Mouse (Mus musculus) erythroblast, embryonic 14.5 days (primary cell): ENCODE measurements around the gene Tarsl2. TPM values are rescaled to one million over a fixed set of nuclear protein-coding genes. Genes with fewer than 3 reads are reported as not detected.

Experiments
- H3K27me3 ChIP-seq: 2 replicates; pipeline ENCODE4 v1.6.1; 2012; ENCODE audit warnings: inconsistent platforms; ENCODE audit not compliant: control insufficient read depth
- H3K36me3 ChIP-seq: 2 replicates; pipeline ENCODE4 v1.6.1; 2012; ENCODE audit warnings: mild to moderate bottlenecking, inconsistent platforms; ENCODE audit not compliant: control insufficient read depth
- H3K4me1 ChIP-seq: 2 replicates; pipeline ENCODE4 v1.6.1; 2012; ENCODE audit warnings: inconsistent platforms; ENCODE audit not compliant: control insufficient read depth
- H3K4me3 ChIP-seq: replicated peaks from 2 replicates; pipeline ENCODE3; 2012; ENCODE audit warnings: moderate library complexity, mild to moderate bottlenecking, inconsistent platforms
- H3K9me3 ChIP-seq: 2 replicates; pipeline ENCODE4 v1.6.1; 2012; ENCODE audit warnings: low read length, inconsistent platforms, mixed read lengths; ENCODE audit not compliant: control insufficient read depth
- GATA1 ChIP-seq: IDR thresholded peaks from 2 replicates; pipeline ENCODE4 v1.6.1; 2012; ENCODE audit warnings: low read length, inconsistent platforms, mixed read lengths
- TAL1 ChIP-seq: IDR thresholded peaks from 3 replicates; pipeline ENCODE4 v1.6.1; 2012; ENCODE audit warnings: low read length, inconsistent platforms, mixed read lengths
- polyA plus RNA-seq: library from polyadenylated mRNA; stranded (reverse); fragments of >175 nt; gene quantifications from 2 replicates; pipeline ENCODE4 v1.2.3, GENCODE M21; 2012

Gene Tarsl2
- polyA plus RNA-seq, 1 experiment: 1.5 TPM

DNA sequence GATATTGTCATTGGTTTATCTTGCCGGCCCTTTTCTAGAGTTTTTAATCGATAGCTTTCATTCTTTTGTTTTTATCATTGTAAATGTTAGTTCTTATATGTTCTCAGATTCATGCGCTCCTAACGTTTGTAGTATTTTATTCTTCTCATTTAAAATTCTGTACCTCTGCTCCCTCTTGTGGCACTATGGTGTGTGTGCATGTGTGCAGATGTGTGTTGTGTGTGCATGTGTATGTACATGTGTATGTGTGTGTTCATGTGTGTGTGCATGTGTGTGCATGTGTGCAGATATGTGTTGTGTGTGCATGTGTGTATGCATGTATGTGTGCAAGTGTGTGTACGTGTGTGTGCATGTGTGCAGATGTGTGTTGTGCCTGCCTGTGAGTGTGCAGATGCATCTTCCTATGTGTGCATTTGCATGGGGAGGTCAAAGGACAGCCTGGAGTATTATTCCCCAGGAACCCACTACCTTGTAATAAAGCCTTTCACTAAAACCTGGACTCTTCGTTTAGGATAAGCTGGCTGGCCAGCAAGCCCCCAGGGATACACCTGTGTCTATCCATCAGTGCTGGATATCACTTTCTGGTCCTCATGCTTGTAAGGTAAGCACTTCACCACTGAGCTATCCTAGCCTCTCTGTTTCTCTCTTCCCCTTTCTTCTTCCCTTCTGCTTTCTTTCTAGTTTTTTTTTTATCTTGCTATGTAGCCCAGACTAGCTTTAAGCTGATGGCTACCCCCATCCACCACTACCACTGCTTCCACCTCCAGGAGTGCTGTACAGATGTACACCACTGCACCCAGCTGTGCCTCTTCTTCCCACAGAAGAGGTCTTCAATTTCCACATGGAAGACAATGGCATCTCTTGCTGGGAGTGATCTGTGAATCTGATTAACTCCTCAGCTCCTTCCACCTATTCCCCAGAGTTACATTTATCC is 2.1 kb upstream of the Tarsl2 start:
- H3K9me3 ChIP-seq: no peaks in the 10 kb centered on the region
- H3K36me3 ChIP-seq: peaks cover 17% of the 10 kb centered on the region
- H3K4me1 ChIP-seq: peaks cover 86% of the 10 kb centered on the region
- H3K4me3 ChIP-seq: no peak overlapping the region
- TF ChIP-seq GATA1: no peak
- no peak for TF ChIP-seq TAL1
- no peaks in the 10 kb centered on the region for H3K27me3 ChIP-seq

GRCm38 (mm10) chr7:65643861-65644421 is 757 bp upstream of the Tarsl2 start:
- Histone ChIP-seq H3K4me1 (peaks cover 78% of the 10 kb centered on the region), H3K36me3 (peaks cover 30% of the 10 kb centered on the region), H3K4me3 (peak overlapping the region; percentile 86), H3K27me3 (no peaks in the 10 kb centered on the region), H3K9me3 (no peaks in the 10 kb centered on the region)
- TF ChIP-seq GATA1 (no peak), TAL1 (no peak)

GRCm38 (mm10) chr7:65645996-65646395 is 1.3 kb downstream of the Tarsl2 start:
- H3K27me3 ChIP-seq: no peaks in the 10 kb centered on the region
- no peaks in the 10 kb centered on the region for H3K9me3 ChIP-seq
- peaks cover 60% of the 10 kb centered on the region for H3K4me1 ChIP-seq
- H3K36me3 ChIP-seq: peaks cover 51% of the 10 kb centered on the region
- peak overlapping the region; percentile 86 for H3K4me3 ChIP-seq
- no peak for TF ChIP-seq TAL1

- TF ChIP-seq TAL1 (no peak), GATA1 (no peak)
- H3K9me3 ChIP-seq: no peaks in the 10 kb centered on the region
- H3K4me1 ChIP-seq: peaks cover 22% of the 10 kb centered on the region
- peaks cover 93% of the 10 kb centered on the region for H3K36me3 ChIP-seq
- H3K4me3 ChIP-seq: no peak overlapping the region
- H3K27me3 ChIP-seq: no peaks in the 10 kb centered on the region
These were observed 6.0 kb downstream of the Tarsl2 start for GRCm38 (mm10) chr7:65650662-65651061.

- Histone ChIP-seq H3K36me3 (peaks cover 92% of the 10 kb centered on the region), H3K27me3 (no peaks in the 10 kb centered on the region), H3K4me3 (no peak overlapping the region), H3K4me1 (peaks cover 21% of the 10 kb centered on the region), H3K9me3 (no peaks in the 10 kb centered on the region)
- no peak for TF ChIP-seq TAL1
- TF ChIP-seq GATA1: no peak
These were observed 12.9 kb downstream of the Tarsl2 start for GRCm38 (mm10) chr7:65657490-65658120.

DNA sequence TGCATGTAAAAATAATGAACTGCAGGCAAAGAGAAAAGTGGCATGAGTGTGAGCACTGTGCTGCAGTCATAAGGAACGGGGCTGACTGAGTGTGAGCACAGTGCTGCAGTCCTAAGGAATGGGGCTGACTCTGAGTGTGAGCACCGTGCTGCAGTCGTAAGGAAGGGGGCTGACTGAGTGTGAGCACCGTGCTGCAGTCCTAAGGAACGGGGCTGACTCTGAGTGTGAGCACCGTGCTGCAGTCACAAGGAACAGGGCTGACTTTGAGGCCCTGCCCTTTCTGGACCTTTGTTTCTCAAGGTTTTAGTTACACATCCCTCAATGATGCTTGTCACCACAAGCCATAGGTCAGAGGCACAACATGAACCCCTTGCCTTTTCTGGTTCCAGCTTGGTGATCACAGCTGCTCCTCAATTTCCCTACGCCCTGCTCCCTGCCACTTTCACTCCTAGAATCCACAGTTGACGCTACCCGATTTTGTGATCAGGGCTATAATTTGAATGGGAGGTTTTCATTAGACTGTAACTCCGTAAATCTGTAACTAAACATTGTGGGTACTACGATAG is 18.6 kb downstream of the Tarsl2 start:
- Histone ChIP-seq H3K4me1 (peaks cover 3% of the 10 kb centered on the region; the same call in 1 of the 2 replicates), H3K36me3 (peaks cover 93% of the 10 kb centered on the region), H3K9me3 (no peaks in the 10 kb centered on the region), H3K27me3 (no peaks in the 10 kb centered on the region), H3K4me3 (no peak overlapping the region)
- TF ChIP-seq TAL1: no peak
- TF ChIP-seq GATA1: no peak

DNA sequence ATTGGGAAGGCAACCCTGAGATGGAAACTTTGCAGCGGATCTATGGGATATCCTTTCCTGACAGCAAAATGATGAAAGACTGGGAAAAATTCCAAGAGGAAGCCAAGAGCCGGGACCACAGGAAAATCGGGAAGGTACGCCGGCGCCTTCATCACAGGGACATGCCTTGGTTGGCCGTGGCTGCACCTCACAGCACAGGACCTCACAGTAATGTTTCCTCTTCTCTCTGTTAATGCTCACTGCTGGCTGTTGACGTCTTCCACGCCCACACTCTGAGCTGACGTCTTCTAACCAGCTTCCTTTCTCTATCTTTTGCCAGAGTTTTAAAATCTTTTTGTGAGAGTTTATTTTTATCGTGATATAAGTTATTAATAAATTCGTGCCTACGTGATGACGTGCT is 19.2 kb downstream of the Tarsl2 start:
- Histone ChIP-seq H3K4me1 (peaks cover 1% of the 10 kb centered on the region; the same call in 1 of the 2 replicates), H3K27me3 (no peaks in the 10 kb centered on the region), H3K9me3 (no peaks in the 10 kb centered on the region), H3K4me3 (no peak overlapping the region), H3K36me3 (peaks cover 93% of the 10 kb centered on the region)
- TF ChIP-seq TAL1 (no peak), GATA1 (no peak)

GRCm38 (mm10) chr7:65667491-65667890 is 22.8 kb downstream of the Tarsl2 start:
- no peaks in the 10 kb centered on the region for H3K27me3 ChIP-seq
- TF ChIP-seq TAL1: no peak
- no peak for TF ChIP-seq GATA1
- H3K4me1 ChIP-seq: no peaks in the 10 kb centered on the region
- H3K9me3 ChIP-seq: no peaks in the 10 kb centered on the region
- no peak overlapping the region for H3K4me3 ChIP-seq
- peaks cover 93% of the 10 kb centered on the region for H3K36me3 ChIP-seq

DNA sequence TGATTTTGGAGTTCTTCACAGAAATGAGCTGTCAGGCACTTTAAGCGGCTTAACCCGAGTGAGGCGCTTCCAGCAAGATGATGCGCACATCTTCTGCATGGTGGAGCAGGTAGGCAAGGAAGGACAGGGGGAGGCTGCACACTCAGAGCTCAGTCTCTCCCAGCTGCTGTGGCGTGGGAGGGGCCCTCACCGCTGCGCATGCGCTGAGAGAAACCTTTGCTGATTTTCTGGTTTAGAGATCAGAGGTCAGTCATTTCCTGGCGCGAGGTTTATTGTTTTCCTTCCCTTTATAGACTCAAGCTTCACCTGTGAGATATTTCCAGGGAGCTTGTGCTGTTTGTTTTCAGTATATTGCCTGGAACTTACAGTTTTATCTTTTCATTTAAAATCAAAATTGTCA is 33.4 kb downstream of the Tarsl2 start:
- no peaks in the 10 kb centered on the region for H3K9me3 ChIP-seq
- peaks cover 84% of the 10 kb centered on the region for H3K36me3 ChIP-seq
- H3K4me3 ChIP-seq: no peak overlapping the region
- TF ChIP-seq TAL1: no peak
- TF ChIP-seq GATA1: no peak
- no peaks in the 10 kb centered on the region for H3K27me3 ChIP-seq
- peaks cover 2% of the 10 kb centered on the region for H3K4me1 ChIP-seq
